In genomic region chr4:138259482-138259881, GRCm38 (mm10) we compare ENCODE assay signal across 17 mouse cellular contexts.
"Had no signal": no experiment of that assay in that cellular context is flagged by ENCODE, and none has a peak within 500 bp of the region (broad histone marks: within the 10 kb centered on the region; RNA-seq: fewer than 3 reads in every experiment).

No protein-coding gene starts in this region.

- H3K27ac ChIP-seq: left cerebral cortex, adult 2 months; limb, embryonic 10.5 days; liver, embryonic 14.5 days; neural tube, embryonic 15.5 days had no signal

- ATAC-seq: intestine, postnatal 0 days; lung, postnatal 0 days had no signal

- DNase-seq: kidney, adult 8-10 months; kidney, postnatal 25 days; lung, adult 2 months; lung, postnatal 36 days; midbrain, embryonic 14.5 days; right cerebral cortex, adult 18-20 months; right cerebral cortex, postnatal 4 days; spleen, adult 18-20 months; thymus, adult 2 months; thymus, postnatal 36 days had no signal

- H3K9ac ChIP-seq: liver, embryonic 14.5 days; neural tube, embryonic 15.5 days had no signal

- H3K4me3 ChIP-seq: left cerebral cortex, adult 2 months; limb, embryonic 10.5 days; myocyte; neural tube, embryonic 15.5 days had no signal

- H3K4me2 ChIP-seq: neural tube, embryonic 15.5 days had no signal

- H3K9me3 ChIP-seq: limb, embryonic 10.5 days; neural tube, embryonic 15.5 days had no signal
